Mouse (Mus musculus) cerebellum, postnatal 14 days (tissue): ENCODE results near the gene Tpm1.
A peak's percentile ranks its signal among the peaks of the same experiment; 100 is the strongest.

Experiments used
- DNase-seq, 2 experiments: peaks; one replicate each; pipeline ENCODE4 v3.0.0; 2021; ENCODE audit warnings: mixed read lengths in 2 of 2

Gene Tpm1

DNA sequence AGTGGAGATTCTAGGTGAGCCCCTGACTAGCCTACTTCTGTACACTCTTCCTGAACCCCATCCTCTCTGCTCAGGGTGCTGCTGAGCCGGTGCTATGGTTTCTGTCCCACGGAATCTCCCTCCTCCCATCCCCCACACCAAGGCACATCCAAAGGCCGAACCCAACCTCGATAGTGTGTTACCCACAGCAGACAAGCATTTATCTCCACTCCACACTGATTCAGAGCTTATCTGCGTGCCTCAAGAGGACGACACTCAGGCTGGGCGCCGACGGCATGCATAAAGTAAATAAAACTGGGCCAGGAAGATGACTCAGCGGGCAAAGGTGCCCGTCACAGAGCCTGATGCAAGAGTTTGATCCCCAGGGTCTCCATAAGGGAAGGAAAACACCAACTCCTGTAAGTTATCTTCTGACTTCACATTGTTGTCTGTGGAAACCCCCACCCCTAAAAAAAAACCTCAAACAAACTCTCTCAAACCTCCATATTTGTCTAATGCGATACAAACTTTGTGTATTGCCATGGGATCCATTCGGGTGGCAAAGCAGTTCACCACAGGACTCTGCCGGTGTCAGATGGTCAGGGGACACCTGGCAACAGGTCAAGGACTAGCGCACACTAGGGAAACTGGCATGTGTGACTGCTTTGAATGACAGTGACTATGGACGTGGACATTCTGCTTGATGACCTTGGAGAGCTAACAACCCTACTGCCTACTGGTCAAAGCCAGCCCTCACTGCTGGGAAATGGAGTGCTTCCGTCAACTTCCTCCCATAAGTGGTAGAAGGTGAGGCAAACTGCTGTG lies 24.1 kb downstream of the Tpm1 start:
- peak in 1 of 2 experiments; percentile 46 for DNase-seq

- no peak for DNase-seq
Measured at GRCm38 (mm10) chr9:67023371-67023770, 25.8 kb downstream of the Tpm1 start.

GRCm38 (mm10) chr9:67020063-67020462 lies 29.1 kb downstream of the Tpm1 start:
- DNase-seq, result no peak

- DNase-seq, result no peak
Measured at GRCm38 (mm10) chr9:67013501-67013900, 35.7 kb downstream of the Tpm1 start.

DNA sequence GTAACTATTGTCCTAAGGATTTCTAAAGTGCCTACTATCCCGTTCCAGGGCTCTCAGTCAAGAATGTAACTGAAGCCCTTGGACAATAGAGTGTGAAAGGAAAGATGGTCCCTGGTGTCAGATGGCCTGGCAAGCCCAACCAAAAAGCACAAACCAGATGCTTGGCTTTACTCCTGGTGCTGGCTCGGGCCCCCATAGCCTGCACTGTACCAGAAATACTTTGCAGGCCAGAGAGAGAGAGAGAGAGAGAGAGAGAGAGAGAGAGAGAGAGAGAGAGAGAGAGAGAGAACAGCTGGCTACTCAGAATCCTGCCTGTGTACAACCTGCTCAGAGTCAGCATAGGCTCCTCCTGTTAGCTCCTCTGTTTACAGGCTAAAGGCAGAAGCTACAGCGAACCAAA lies 36.7 kb downstream of the Tpm1 start:
- DNase-seq, result peak in 1 of 2 experiments; percentile 37

- no peak for DNase-seq
Measured at GRCm38 (mm10) chr9:67011483-67011882, 37.7 kb downstream of the Tpm1 start.

GRCm38 (mm10) chr9:67008781-67009180 lies 40.4 kb downstream of the Tpm1 start:
- no peak for DNase-seq

- peak in 1 of 2 experiments; percentile 27 for DNase-seq
Measured at GRCm38 (mm10) chr9:67006376-67006775, 42.8 kb downstream of the Tpm1 start.

DNA sequence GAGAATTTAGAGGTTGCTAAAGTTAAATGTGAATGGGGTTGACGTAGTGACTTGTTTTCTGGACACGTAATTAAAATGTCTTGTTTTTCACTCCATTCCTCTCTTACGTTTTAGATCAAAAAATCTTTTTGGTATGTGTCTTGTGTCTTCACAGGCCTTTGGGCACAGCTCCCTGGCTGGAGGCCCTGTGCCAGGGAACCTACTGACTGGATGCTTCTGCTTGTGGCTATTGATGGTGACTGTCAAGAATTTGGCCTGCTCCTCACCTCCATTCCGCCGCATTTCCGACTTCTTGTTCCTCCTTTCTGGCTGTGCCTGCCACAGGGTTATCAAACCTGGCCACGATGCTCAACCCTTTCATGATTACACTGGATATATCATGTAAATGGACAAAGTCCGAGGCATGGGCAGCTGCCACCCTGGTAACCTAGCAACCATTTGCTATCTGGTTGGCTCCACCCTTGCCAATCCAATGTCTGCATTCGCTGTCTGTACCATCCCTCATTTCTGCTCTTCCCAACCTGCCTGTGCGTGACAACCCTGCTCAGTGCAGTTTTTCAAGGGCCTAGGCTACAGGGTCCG lies 44.0 kb downstream of the Tpm1 start:
- peak; percentile 89 for DNase-seq

DNA sequence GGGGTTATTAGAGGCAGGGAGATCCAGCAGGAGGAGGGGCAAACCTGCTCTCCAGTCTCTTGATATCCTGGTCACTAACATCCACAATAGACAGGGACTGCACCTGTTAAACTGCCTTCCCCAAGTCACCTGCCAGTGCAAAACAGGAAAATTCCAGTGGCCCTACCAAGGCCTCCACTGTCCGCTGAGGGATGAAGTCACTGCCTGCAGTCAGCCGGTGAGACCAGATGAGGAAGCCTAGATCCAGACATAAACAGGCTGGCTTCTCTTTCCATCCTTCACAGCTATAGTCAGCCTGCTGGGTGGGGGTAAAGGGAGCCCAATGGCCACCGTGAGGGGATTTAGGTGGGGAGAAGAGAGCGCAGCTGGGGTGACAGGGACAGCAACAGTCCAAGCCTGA lies 45.5 kb downstream of the Tpm1 start:
- DNase-seq, result no peak

GRCm38 (mm10) chr9:67003156-67003555 lies 46.0 kb downstream of the Tpm1 start:
- DNase-seq, result peak; percentile 16 to 22

GRCm38 (mm10) chr9:67001506-67001905 lies 47.7 kb downstream of the Tpm1 start:
- peak in 1 of 2 experiments; percentile 15 for DNase-seq

GRCm38 (mm10) chr9:67001050-67001449 lies 48.2 kb downstream of the Tpm1 start:
- DNase-seq, result peak; percentile 88 to 89

GRCm38 (mm10) chr9:66999698-67000097 lies 49.5 kb downstream of the Tpm1 start:
- no peak for DNase-seq

GRCm38 (mm10) chr9:66991750-66992410 lies 57.3 kb downstream of the Tpm1 start:
- no peak for DNase-seq

DNA sequence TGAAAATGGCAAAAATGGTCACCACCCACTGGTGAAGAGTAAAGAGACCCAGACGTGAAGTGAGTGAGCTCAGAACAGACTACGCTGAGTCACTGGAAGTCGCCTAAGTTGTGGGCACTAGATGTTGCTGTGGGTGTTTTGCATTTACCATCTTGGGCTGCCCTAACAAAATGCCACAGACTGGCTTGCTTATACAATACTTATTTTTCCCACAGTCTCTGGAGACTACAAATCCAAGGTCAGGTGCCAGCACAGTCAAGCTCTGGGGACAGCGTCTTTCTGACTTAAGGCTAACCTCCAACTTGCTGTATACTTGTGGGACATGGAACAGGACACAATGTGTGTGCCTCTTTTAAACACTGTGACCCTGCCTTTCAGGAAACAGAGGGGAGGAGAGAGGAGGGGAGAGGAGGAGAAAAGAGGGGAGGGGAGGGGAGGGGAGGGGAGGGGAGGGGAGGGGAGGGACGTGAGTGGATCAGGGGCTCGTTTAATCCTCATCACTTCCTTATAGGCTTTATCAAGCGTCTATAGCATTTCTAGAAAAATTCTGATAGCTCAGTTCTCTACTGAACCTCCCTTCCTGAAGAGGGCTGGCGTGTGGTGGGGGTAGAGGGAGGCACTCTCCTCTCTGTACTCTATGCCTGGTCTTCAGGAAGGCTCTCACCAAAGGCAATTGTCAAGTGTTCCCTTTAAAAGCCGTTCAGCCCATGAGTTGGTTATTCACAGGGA lies 58.0 kb downstream of the Tpm1 start:
- DNase-seq, result no peak

- DNase-seq, result no peak
Measured at GRCm38 (mm10) chr9:66990046-66990445, 59.2 kb downstream of the Tpm1 start.

DNA sequence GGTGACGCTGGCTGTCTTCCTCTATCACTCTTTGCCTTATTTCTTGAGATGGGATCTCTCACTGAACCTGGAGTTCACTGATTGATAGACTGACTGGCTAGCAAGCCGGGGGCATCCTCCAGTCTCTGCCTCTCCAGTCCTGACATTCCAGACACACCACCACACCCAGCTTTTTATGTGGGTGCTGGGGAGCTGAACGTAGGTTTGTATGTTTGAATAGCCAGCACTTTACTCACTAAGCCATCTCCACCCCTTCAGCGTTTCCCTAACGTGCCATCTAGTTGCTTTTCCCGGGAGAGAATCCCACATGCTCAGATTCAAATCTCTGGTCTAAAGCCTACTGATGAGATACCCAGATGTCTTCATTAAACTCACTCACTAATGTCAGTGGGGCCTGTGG lies 59.6 kb downstream of the Tpm1 start:
- DNase-seq, result no peak

GRCm38 (mm10) chr9:66988888-66989414 lies 60.3 kb downstream of the Tpm1 start:
- no peak for DNase-seq

DNA sequence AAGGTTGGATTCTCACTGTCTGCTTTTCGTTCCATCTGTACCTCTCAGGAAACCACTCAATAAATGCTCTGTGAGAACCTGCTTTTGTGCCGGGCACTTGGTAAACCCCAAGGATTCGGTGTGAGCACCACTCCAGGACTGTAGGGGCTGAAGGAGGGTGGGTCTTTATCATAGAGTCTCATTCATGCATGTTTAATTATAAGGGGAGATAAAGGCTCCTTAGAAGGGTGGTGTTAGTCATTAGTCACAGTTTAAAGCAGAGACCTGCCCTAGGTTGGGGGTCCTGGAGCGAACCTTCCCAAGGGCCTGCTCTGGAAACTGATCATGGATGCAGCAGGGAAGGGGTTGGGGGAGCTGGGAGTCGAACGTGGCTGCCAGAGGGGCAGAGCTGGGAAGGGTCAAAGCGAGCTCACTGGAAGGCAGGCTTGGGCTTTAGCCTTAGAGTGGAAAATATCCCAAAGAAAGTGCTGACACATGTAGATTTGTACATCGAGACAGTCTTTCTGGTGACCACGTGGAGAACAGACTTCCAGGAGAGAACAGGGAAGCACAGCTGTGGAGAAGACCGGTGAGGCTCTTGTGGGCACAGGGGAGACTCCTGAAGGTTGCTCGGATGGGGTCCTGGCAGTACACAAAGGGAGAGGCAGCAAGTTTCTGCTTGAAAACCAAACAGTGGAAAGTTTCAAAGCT lies 60.9 kb downstream of the Tpm1 start:
- DNase-seq, result no peak

GRCm38 (mm10) chr9:66985377-66985776 lies 63.8 kb downstream of the Tpm1 start:
- no peak for DNase-seq

- no peak for DNase-seq
Measured at GRCm38 (mm10) chr9:66982085-66982484, 67.1 kb downstream of the Tpm1 start.
